Mouse (Mus musculus): ENCODE results near the gene Zfp653.

Gene Zfp653

DNA sequence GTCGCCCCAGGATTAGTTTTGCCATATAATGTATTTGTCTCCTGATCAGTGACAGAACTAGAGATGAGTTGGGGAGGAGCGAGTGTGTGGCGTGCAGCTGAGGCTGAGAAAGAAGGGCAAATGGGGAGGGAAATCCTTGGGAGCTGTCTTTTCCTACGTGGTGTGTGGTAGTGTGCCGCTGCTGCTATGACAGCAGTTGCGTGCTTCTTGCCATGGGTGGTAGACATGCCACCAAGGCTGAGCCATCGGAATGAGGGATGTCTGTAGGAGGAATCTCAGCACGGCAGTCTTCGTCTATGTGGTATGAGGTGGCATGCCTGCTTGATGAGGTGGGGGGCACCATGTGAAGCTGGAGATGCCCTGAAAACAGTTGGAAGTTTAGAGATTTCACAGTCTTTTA lies 40.8 kb downstream of the Zfp653 start:
- DNase-seq (ENCODE audit: low spot score) = no peak

DNA sequence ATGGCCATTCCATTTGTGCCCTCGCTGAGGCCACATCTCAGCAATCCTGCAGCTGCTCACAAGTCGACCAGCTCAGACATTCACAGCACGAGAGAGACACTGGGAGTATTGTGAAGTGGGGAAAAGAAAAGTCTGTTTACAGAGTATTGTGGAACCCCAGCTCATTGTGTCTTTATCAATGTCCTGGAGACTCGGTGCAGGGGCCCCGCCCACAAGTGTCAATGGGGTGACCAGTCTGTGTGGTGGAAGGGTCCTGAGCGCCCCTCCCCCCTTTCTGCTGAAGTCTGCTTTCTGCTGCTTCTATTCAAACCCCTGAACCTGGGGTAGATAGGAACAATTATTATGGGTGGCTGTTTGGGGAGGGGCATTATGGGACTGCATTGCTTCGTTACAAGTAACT lies 42.7 kb downstream of the Zfp653 start:
- DNase-seq (ENCODE audit: low spot score) = no peak

DNA sequence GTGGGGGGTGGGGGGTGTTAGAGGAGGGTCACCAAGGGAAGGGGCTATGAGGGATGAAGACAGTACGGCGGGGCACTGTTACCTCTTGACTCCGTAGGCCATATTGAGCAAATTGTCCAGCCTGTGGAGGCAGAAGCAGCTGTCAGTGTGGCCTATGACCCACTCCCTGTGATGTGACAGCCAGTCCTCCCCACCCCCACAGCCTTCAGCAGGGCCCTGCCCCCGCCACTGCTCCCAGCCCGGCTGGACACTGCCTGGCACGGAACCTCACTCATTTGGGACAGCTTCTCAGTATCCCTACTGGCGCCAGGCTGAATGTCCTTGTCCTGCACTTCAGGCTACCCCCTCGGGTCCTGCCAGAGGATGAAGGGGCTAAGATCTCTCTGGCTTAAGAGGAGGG lies 46.6 kb downstream of the Zfp653 start:
- no peak for DNase-seq (ENCODE audit: low spot score)

DNA sequence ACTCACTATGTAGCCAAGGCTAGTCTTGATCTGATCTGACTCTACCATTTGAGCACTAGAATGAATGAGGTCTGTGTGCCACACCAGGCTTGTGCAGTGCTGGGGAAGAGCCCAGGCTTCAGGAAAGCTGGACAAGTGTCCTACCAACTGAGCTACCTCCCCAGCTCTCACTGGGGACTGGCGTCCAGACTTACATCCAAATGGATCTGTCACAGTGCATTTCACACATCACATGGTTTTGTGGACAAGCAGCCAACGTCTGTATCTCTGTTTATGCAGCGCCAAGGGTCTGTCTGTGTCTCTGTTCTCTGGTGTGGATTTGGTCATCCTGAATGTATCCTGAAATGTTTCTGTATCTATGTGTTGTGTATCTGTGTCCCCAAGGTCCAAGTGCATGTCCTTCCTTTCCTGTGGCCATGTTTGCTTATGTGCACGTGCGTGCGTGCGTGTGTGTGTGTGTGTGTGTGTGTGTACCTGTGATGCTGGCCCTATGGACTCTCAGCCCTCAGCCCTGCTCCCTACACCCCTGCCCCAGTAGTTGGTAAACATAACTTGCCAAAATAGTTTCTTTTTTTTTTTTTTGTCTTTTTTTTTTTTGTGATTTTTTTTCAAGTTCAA lies 53.9 kb downstream of the Zfp653 start:
- DNase-seq (ENCODE audit: low spot score) = no peak

DNA sequence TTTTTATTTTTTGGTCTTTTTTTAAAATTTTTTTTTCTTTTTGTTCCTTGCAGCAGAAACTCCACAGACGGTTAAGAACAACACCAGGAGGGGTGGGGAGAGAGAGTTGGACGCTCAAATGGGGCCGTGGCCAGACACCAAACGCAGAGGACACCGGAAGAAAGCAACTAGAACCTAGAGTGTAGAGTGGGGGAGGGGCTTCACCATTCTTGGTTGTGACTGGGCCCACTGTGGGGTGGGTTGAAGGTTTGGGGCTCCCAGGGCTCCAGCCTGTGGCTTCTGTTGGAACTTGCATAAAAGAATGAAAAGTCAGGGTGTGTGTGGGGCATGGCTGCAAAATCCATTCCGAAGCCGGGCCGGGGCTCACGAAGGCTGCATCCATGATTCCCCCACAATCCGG lies 54.9 kb downstream of the Zfp653 start:
- no peak for DNase-seq (ENCODE audit: low spot score)

DNA sequence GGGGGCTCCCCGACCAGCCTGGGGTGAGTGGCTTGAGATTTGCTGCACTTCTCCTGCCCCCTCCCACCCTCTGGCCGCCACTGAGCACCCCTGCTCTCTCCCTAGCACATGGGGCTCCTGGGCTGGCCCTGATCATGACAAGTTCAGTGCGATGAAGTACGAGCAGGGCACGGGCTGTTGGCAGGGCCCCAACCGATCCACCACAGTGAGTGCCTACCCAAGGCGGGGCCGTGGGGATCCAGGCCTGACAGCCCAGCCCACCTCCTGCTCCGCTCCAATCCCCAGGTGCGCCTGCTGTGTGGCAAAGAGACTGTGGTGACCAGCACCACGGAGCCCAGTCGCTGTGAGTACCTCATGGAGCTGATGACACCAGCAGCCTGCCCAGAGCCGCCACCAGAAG lies 58.4 kb downstream of the Zfp653 start:
- no peak for DNase-seq (ENCODE audit: low spot score)

DNA sequence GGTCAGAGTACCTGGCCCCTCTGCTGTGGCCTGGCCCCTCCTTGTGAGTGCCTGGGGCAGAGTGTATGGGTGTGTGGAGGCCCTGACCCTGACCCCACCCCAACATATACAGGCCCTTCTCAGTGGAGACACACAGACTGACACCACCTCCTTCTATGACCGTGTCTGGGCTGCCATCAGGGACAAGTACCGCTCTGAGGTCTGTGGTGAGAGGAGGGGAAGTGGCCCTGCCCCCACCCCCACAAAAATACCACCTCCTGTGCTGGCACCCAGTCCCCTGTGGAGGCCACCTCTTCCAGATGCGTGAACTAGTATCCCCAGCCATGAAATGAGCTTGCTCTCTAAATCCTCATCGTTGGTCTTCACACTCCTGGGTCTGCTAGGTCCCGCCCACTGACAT lies 60.1 kb downstream of the Zfp653 start:
- no peak for DNase-seq (ENCODE audit: low spot score)
